Mouse (Mus musculus): ENCODE measurements around the gene Fosb. TPM values are rescaled to one million over a fixed set of nuclear protein-coding genes. Genes with fewer than 3 reads are reported as not detected.

Fosb gene
- polyA plus RNA-seq, 1 experiment from 2014 or later: not detected

GRCm38 (mm10) chr7:19338596-19338995 lies 28.7 kb upstream of the Fosb start:
- H3K9me3 ChIP-seq (replicated peaks; ENCODE audit: control insufficient read depth, low read length): no peaks in the 10 kb centered on the region
- ATAC-seq (replicated peaks; ENCODE audit: insufficient number of reproducible peaks, low FRiP score, low TSS enrichment, low read depth): no peak
- H3K36me3 ChIP-seq (replicated peaks; ENCODE audit: control insufficient read depth, insufficient read depth, low read depth, low read length): no peaks in the 10 kb centered on the region
- H3K4me1 ChIP-seq (ENCODE audit: control insufficient read depth, insufficient read depth, low read length): no peaks in the 10 kb centered on the region; the same call in 1 of the 2 replicates
- H3K27ac ChIP-seq (replicated peaks; ENCODE audit: low read depth, low read length): no peak overlapping the region
- WGBS: 65% methylated on average over 7 of the region's 7 CpGs
- peaks cover 2% of the 10 kb centered on the region; the same call in 1 of the 2 replicates for H3K27me3 ChIP-seq (ENCODE audit: control insufficient read depth, insufficient read depth, low read length)
- no peak overlapping the region for H3K4me2 ChIP-seq (ENCODE audit: low read depth, low read length)
- H3K4me3 ChIP-seq (ENCODE audit: low read depth, low read length): no peak overlapping the region
- DNase-seq (ENCODE audit: low spot score): no peak
- no peak overlapping the region for H3K9ac ChIP-seq (replicated peaks; ENCODE audit: low read length)

GRCm38 (mm10) chr7:19338060-19338459 lies 28.2 kb upstream of the Fosb start:
- no peak for DNase-seq (ENCODE audit: low spot score)
- Histone ChIP-seq H3K36me3 (replicated peaks; ENCODE audit: control insufficient read depth, insufficient read depth, low read depth, low read length) (no peaks in the 10 kb centered on the region), H3K27me3 (ENCODE audit: control insufficient read depth, insufficient read depth, low read length) (peaks cover 2% of the 10 kb centered on the region; the same call in 1 of the 2 replicates), H3K27ac (replicated peaks; ENCODE audit: low read depth, low read length) (no peak overlapping the region), H3K4me3 (ENCODE audit: low read depth, low read length) (no peak overlapping the region), H3K9me3 (replicated peaks; ENCODE audit: control insufficient read depth, low read length) (no peaks in the 10 kb centered on the region), H3K9ac (replicated peaks; ENCODE audit: low read length) (no peak overlapping the region), H3K4me1 (ENCODE audit: control insufficient read depth, insufficient read depth, low read length) (no peaks in the 10 kb centered on the region; the same call in 1 of the 2 replicates), H3K4me2 (ENCODE audit: low read depth, low read length) (no peak overlapping the region)
- WGBS: 57% methylated on average over 2 of the region's 2 CpGs
- no peak for ATAC-seq (replicated peaks; ENCODE audit: insufficient number of reproducible peaks, low FRiP score, low TSS enrichment, low read depth)

GRCm38 (mm10) chr7:19337122-19337521 lies 27.3 kb upstream of the Fosb start:
- H3K27ac ChIP-seq (replicated peaks; ENCODE audit: low read depth, low read length): no peak overlapping the region
- 56% methylated on average over 10 of the region's 10 CpGs for WGBS
- no peaks in the 10 kb centered on the region for H3K9me3 ChIP-seq (replicated peaks; ENCODE audit: control insufficient read depth, low read length)

GRCm38 (mm10) chr7:19335583-19335982 lies 25.7 kb upstream of the Fosb start:
- ATAC-seq (replicated peaks; ENCODE audit: insufficient number of reproducible peaks, low FRiP score, low TSS enrichment, low read depth) (no peak), DNase-seq (ENCODE audit: low spot score) (no peak)
- Histone ChIP-seq H3K4me2 (ENCODE audit: low read depth, low read length) (no peak overlapping the region), H3K4me3 (ENCODE audit: low read depth, low read length) (no peak overlapping the region), H3K4me1 (ENCODE audit: control insufficient read depth, insufficient read depth, low read length) (no peaks in the 10 kb centered on the region), H3K27me3 (ENCODE audit: control insufficient read depth, insufficient read depth, low read length) (no peaks in the 10 kb centered on the region), H3K27ac (replicated peaks; ENCODE audit: low read depth, low read length) (no peak overlapping the region), H3K9ac (replicated peaks; ENCODE audit: low read length) (no peak overlapping the region), H3K36me3 (replicated peaks; ENCODE audit: control insufficient read depth, insufficient read depth, low read depth, low read length) (no peaks in the 10 kb centered on the region), H3K9me3 (replicated peaks; ENCODE audit: control insufficient read depth, low read length) (no peaks in the 10 kb centered on the region)
- WGBS: 42% methylated on average over 3 of the region's 3 CpGs

More at GRCm38 (mm10) chr7:19337122-19337521, 27.3 kb upstream of the Fosb start:
- H3K27me3 ChIP-seq (ENCODE audit: control insufficient read depth, insufficient read depth, low read length): peaks cover 2% of the 10 kb centered on the region; the same call in 1 of the 2 replicates
- no peaks in the 10 kb centered on the region for H3K36me3 ChIP-seq (replicated peaks; ENCODE audit: control insufficient read depth, insufficient read depth, low read depth, low read length)
- H3K4me1 ChIP-seq (ENCODE audit: control insufficient read depth, insufficient read depth, low read length): no peaks in the 10 kb centered on the region; the same call in 1 of the 2 replicates
- H3K9ac ChIP-seq (replicated peaks; ENCODE audit: low read length): no peak overlapping the region
- DNase-seq (ENCODE audit: low spot score): no peak
- no peak overlapping the region for H3K4me3 ChIP-seq (ENCODE audit: low read depth, low read length)
- no peak for ATAC-seq (replicated peaks; ENCODE audit: insufficient number of reproducible peaks, low FRiP score, low TSS enrichment, low read depth)
- H3K4me2 ChIP-seq (ENCODE audit: low read depth, low read length): no peak overlapping the region

- ATAC-seq (replicated peaks; ENCODE audit: insufficient number of reproducible peaks, low FRiP score, low TSS enrichment, low read depth) (no peak), DNase-seq (ENCODE audit: low spot score) (peak; percentile 68)
- Histone ChIP-seq H3K27ac (replicated peaks; ENCODE audit: low read depth, low read length) (peak overlapping the region; percentile 36; the same call in 1 of the 2 replicates), H3K4me1 (ENCODE audit: control insufficient read depth, insufficient read depth, low read length) (no peaks in the 10 kb centered on the region), H3K4me3 (ENCODE audit: low read depth, low read length) (peak overlapping the region; percentile 57), H3K4me2 (ENCODE audit: low read depth, low read length) (peak overlapping the region; percentile 58), H3K9me3 (replicated peaks; ENCODE audit: control insufficient read depth, low read length) (no peaks in the 10 kb centered on the region), H3K36me3 (replicated peaks; ENCODE audit: control insufficient read depth, insufficient read depth, low read depth, low read length) (no peaks in the 10 kb centered on the region), H3K27me3 (ENCODE audit: control insufficient read depth, insufficient read depth, low read length) (no peaks in the 10 kb centered on the region), H3K9ac (replicated peaks; ENCODE audit: low read length) (peak overlapping the region; percentile 56)
- under 1% methylated on average over 52 of the region's 52 CpGs for WGBS
Measured at GRCm38 (mm10) chr7:19332709-19333352, 23.0 kb upstream of the Fosb start.

GRCm38 (mm10) chr7:19331910-19332309 lies 22.1 kb upstream of the Fosb start:
- DNase-seq (ENCODE audit: low spot score) (no peak), ATAC-seq (replicated peaks; ENCODE audit: insufficient number of reproducible peaks, low FRiP score, low TSS enrichment, low read depth) (0 out of 2 replicates have a peak, but pooled peaks have one; percentile 29)
- H3K4me3 ChIP-seq (ENCODE audit: low read depth, low read length): no peak overlapping the region
- H3K4me2 ChIP-seq (ENCODE audit: low read depth, low read length): no peak overlapping the region
- no peak overlapping the region for H3K27ac ChIP-seq (replicated peaks; ENCODE audit: low read depth, low read length)
- no peaks in the 10 kb centered on the region for H3K36me3 ChIP-seq (replicated peaks; ENCODE audit: control insufficient read depth, insufficient read depth, low read depth, low read length)
- H3K27me3 ChIP-seq (ENCODE audit: control insufficient read depth, insufficient read depth, low read length): no peaks in the 10 kb centered on the region
- WGBS: 60% methylated on average over 2 of the region's 2 CpGs
- no peaks in the 10 kb centered on the region for H3K4me1 ChIP-seq (ENCODE audit: control insufficient read depth, insufficient read depth, low read length)
- H3K9me3 ChIP-seq (replicated peaks; ENCODE audit: control insufficient read depth, low read length): no peaks in the 10 kb centered on the region
- no peak overlapping the region for H3K9ac ChIP-seq (replicated peaks; ENCODE audit: low read length)

- Histone ChIP-seq H3K27ac (replicated peaks; ENCODE audit: low read depth, low read length) (no peak overlapping the region), H3K36me3 (replicated peaks; ENCODE audit: control insufficient read depth, insufficient read depth, low read depth, low read length) (no peaks in the 10 kb centered on the region), H3K4me1 (ENCODE audit: control insufficient read depth, insufficient read depth, low read length) (no peaks in the 10 kb centered on the region), H3K9ac (replicated peaks; ENCODE audit: low read length) (no peak overlapping the region), H3K9me3 (replicated peaks; ENCODE audit: control insufficient read depth, low read length) (no peaks in the 10 kb centered on the region), H3K27me3 (ENCODE audit: control insufficient read depth, insufficient read depth, low read length) (no peaks in the 10 kb centered on the region), H3K4me3 (ENCODE audit: low read depth, low read length) (no peak overlapping the region), H3K4me2 (ENCODE audit: low read depth, low read length) (no peak overlapping the region)
- no peak for ATAC-seq (replicated peaks; ENCODE audit: insufficient number of reproducible peaks, low FRiP score, low TSS enrichment, low read depth)
- DNase-seq (ENCODE audit: low spot score): peak; percentile 10
Measured at GRCm38 (mm10) chr7:19328425-19328824, 18.6 kb upstream of the Fosb start.

- H3K4me3 ChIP-seq (ENCODE audit: low read depth, low read length): no peak overlapping the region
- ATAC-seq (replicated peaks; ENCODE audit: insufficient number of reproducible peaks, low FRiP score, low TSS enrichment, low read depth): no peak
- DNase-seq (ENCODE audit: low spot score): no peak
- no peak overlapping the region for H3K9ac ChIP-seq (replicated peaks; ENCODE audit: low read length)
- H3K9me3 ChIP-seq (replicated peaks; ENCODE audit: control insufficient read depth, low read length): no peaks in the 10 kb centered on the region
- WGBS: 75% methylated on average over 5 of the region's 5 CpGs
- no peaks in the 10 kb centered on the region for H3K36me3 ChIP-seq (replicated peaks; ENCODE audit: control insufficient read depth, insufficient read depth, low read depth, low read length)
- no peak overlapping the region for H3K4me2 ChIP-seq (ENCODE audit: low read depth, low read length)
- no peaks in the 10 kb centered on the region for H3K4me1 ChIP-seq (ENCODE audit: control insufficient read depth, insufficient read depth, low read length)
- no peak overlapping the region for H3K27ac ChIP-seq (replicated peaks; ENCODE audit: low read depth, low read length)
- H3K27me3 ChIP-seq (ENCODE audit: control insufficient read depth, insufficient read depth, low read length): no peaks in the 10 kb centered on the region
Measured at GRCm38 (mm10) chr7:19327782-19328181, 17.9 kb upstream of the Fosb start.

All from embryonic facial prominence, embryonic 11.5 days (tissue).